Mouse (Mus musculus): ENCODE measurements around the gene Krtap1-5. TPM values are rescaled to one million over a fixed set of nuclear protein-coding genes. Genes with fewer than 3 reads are reported as not detected.

The Krtap1-5 gene
- total and polyA plus RNA-seq, 3 experiments: not detected

GRCm38 (mm10) chr11:99556195-99556594, 24.6 kb downstream of the Krtap1-5 start:
- no peak overlapping the region for H3K9ac ChIP-seq (ENCODE audit: insufficient read depth, low read depth)
- peaks cover 55% of the 10 kb centered on the region for H3K27me3 ChIP-seq (replicated peaks)
- dilution Hi-C loops (cut with MboI; ENCODE audit: extremely low pct_ligation_motif_present, extremely low pct_unique_long_range_greater_than_20kb, low sequenced_read_pairs): no loop called here
- no peaks in the 10 kb centered on the region for H3K36me3 ChIP-seq (replicated peaks in 1 of 2; ENCODE audit: control insufficient read depth in 1 of 2, insufficient read depth in 1 of 2, low read length in 1 of 2)
- no peaks in the 10 kb centered on the region for H3K79me2 ChIP-seq (replicated peaks; ENCODE audit: control insufficient read depth, extremely low read depth, insufficient read depth, poor library complexity, severe bottlenecking)
- TF ChIP-seq KAT2A (IDR thresholded peaks at IDR 0.05; ENCODE audit: insufficient replicate concordance, low read length): no peak
- TF ChIP-seq MYC (IDR thresholded peaks at IDR 0.05; ENCODE audit: low read depth, low read length): no peak
- no peak for TF ChIP-seq USF1 (IDR thresholded peaks at IDR 0.05; ENCODE audit: low read depth, low read length)
- 0 out of 2 replicates have a peak, but pooled peaks have one; percentile 26 for TF ChIP-seq JUND (conservative IDR thresholded peaks at IDR 0.05; ENCODE audit: low read depth, low read length)
- no peak for TF ChIP-seq POLR2AphosphoS2 (IDR thresholded peaks at IDR 0.05; ENCODE audit: low read depth, low read length)
- no peak for TF ChIP-seq ZKSCAN1 (IDR thresholded peaks at IDR 0.05; ENCODE audit: borderline replicate concordance, low read depth, low read length)
- peak; percentile 70 for TF ChIP-seq JUN (IDR thresholded peaks at IDR 0.05; ENCODE audit: insufficient read depth, low read depth, low read length)
- peak; percentile 45; the same call in 1 of the 2 replicates for TF ChIP-seq TCF12 (IDR thresholded peaks at IDR 0.05; ENCODE audit: low read depth, low read length)
- peak; percentile 7; the same call in 1 of the 2 replicates for TF ChIP-seq IRF4 (IDR thresholded peaks at IDR 0.05; ENCODE audit: low read depth, low read length)
- no peak for TF ChIP-seq RAD21 (IDR thresholded peaks at IDR 0.05; ENCODE audit: low read depth, low read length)
- no peak for TF ChIP-seq CHD2 (IDR thresholded peaks at IDR 0.05; ENCODE audit: low read length)
- TF ChIP-seq EP300 (IDR thresholded peaks at IDR 0.05; ENCODE audit: low read length): 0 out of 2 replicates have a peak, but pooled peaks have one; percentile 13
- no peak for TF ChIP-seq MAX (IDR thresholded peaks at IDR 0.05; ENCODE audit: low read length)
- TF ChIP-seq BHLHE40 (IDR thresholded peaks at IDR 0.05; ENCODE audit: low read depth, low read length): no peak
- no peak; the same call in 1 of the 2 replicates for TF ChIP-seq ETS1 (conservative IDR thresholded peaks at IDR 0.05; ENCODE audit: low read depth, low read length)
- peak; percentile 92 for TF ChIP-seq MEF2A (IDR thresholded peaks at IDR 0.05; ENCODE audit: borderline replicate concordance, low read depth, low read length)
- no peak for TF ChIP-seq NRF1 (IDR thresholded peaks at IDR 0.05; ENCODE audit: low read depth, low read length)
- no peak for TF ChIP-seq SIN3A (IDR thresholded peaks at IDR 0.05; ENCODE audit: low read length)
- TF ChIP-seq USF2 (conservative IDR thresholded peaks at IDR 0.05; ENCODE audit: low read depth, low read length): no peak
- TF ChIP-seq CTCF (conservative IDR thresholded peaks at IDR 0.05 in 1 of 2, IDR thresholded peaks at IDR 0.05 in 1 of 2; ENCODE audit: low read depth in 2 of 2, low read length in 2 of 2): no peak
- TF ChIP-seq ELF1 (IDR thresholded peaks at IDR 0.05; ENCODE audit: low read depth, low read length): no peak
- TF ChIP-seq MAZ (IDR thresholded peaks at IDR 0.05; ENCODE audit: low read depth, low read length): no peak
- no peak for TF ChIP-seq TBP (conservative IDR thresholded peaks at IDR 0.05; ENCODE audit: low read depth, low read length)
- no peak for TF ChIP-seq CHD1 (IDR thresholded peaks at IDR 0.05; ENCODE audit: low read depth, low read length)
- no peak for TF ChIP-seq RCOR1 (conservative IDR thresholded peaks at IDR 0.05; ENCODE audit: low read depth, low read length)
- TF ChIP-seq ZNF384 (IDR thresholded peaks at IDR 0.05; ENCODE audit: low read depth, low read length): no peak
- no peak for TF ChIP-seq POLR2A (IDR thresholded peaks at IDR 0.05; ENCODE audit: low read depth, low read length)
- no peak for TF ChIP-seq HCFC1 (IDR thresholded peaks at IDR 0.05; ENCODE audit: low read depth, low read length)
- no peak for DNase-seq (ENCODE audit: extremely low read depth)
- in situ Hi-C loops (cut with MboI; ENCODE audit: low pct_ligation_motif_present, low pct_unique_long_range_greater_than_20kb, low sequenced_read_pairs): no loop called here
- no peaks in the 10 kb centered on the region for H3K9me3 ChIP-seq (replicated peaks; ENCODE audit: low read length)
- H3K27ac ChIP-seq (ENCODE audit: insufficient read depth, low read depth): no peak overlapping the region
- H3K4me2 ChIP-seq (ENCODE audit: insufficient read depth, low read depth, poor library complexity, severe bottlenecking): no peak overlapping the region
- peaks cover 0 to 6% of the 10 kb centered on the region in 2 experiments; a peak in 2 of 4 replicates for H3K4me1 ChIP-seq (ENCODE audit: control insufficient read depth in 1 of 2, insufficient read depth in 2 of 2)
- H3K4me3 ChIP-seq (replicated peaks in 1 of 3; ENCODE audit: low read depth in 2 of 3, low read length in 2 of 3, poor library complexity in 1 of 3): no peak overlapping the region
